ENCODE assay signal across 22 mouse cellular contexts in genomic region chr6:147675022-147675733, GRCm38 (mm10).
DNase-seq lines count a peak whose midpoint lies in the region; ATAC-seq lines count a peak whose summit lies in the region.
"Had no signal": no experiment of that assay in that cellular context is flagged by ENCODE, and none has a peak within 500 bp of the region (broad histone marks: within the 10 kb centered on the region; RNA-seq: fewer than 3 reads in every experiment).

No protein-coding gene starts in this region.

- DNase-seq in limb, embryonic 11.5 days (ENCODE audit: low spot score) = no peak
- no peak for DNase-seq in limb, embryonic 10.5 days (ENCODE audit: low spot score)
- DNase-seq in thymus, adult 18-20 months = no peak
- no peak for DNase-seq in cerebellum, adult 11-12 months
- DNase-seq: adrenal gland, adult 2 months; adrenal gland, postnatal 14 days; cerebellum, adult 11 months; cerebellum, adult 8-10 months; cerebellum, postnatal 10 days; gastrocnemius, postnatal 25 days; heart, postnatal 10 days; heart, postnatal 36 days had no signal

- H3K27me3 ChIP-seq in limb, embryonic 11.5 days (ENCODE audit: control insufficient read depth, insufficient read depth, low read length) = no peaks in the 10 kb centered on the region
- no peaks in the 10 kb centered on the region for H3K27me3 ChIP-seq in limb, embryonic 10.5 days (ENCODE audit: low read depth, poor library complexity, severe bottlenecking)
- H3K27me3 ChIP-seq in limb, embryonic 13.5 days = peaks cover 61% of the 10 kb centered on the region
- peaks cover 22% of the 10 kb centered on the region; the same call in 1 of the 2 replicates for H3K27me3 ChIP-seq in limb, embryonic 15.5 days
- H3K27me3 ChIP-seq: forebrain, embryonic 15.5 days; heart, embryonic 12.5 days; heart, embryonic 15.5 days; hindbrain, embryonic 13.5 days had no signal

- H3K4me3 ChIP-seq in limb, embryonic 11.5 days (ENCODE audit: low read depth, low read length) = no peak overlapping the region
- no peak overlapping the region for H3K4me3 ChIP-seq in limb, embryonic 10.5 days
- no peak overlapping the region for H3K4me3 ChIP-seq in limb, embryonic 13.5 days
- H3K4me3 ChIP-seq in limb, embryonic 15.5 days = no peak overlapping the region
- H3K4me3 ChIP-seq: forebrain, embryonic 10.5 days; forebrain, embryonic 15.5 days; heart, embryonic 12.5 days; heart, embryonic 15.5 days; hindbrain, embryonic 10.5 days; hindbrain, embryonic 13.5 days had no signal

- no peaks in the 10 kb centered on the region for H3K4me1 ChIP-seq in limb, embryonic 11.5 days (ENCODE audit: control insufficient read depth, insufficient read depth, low read length)
- no peaks in the 10 kb centered on the region for H3K4me1 ChIP-seq in limb, embryonic 10.5 days
- H3K4me1 ChIP-seq in limb, embryonic 13.5 days = peaks cover 5% of the 10 kb centered on the region; the same call in 1 of the 2 replicates
- H3K4me1 ChIP-seq in limb, embryonic 15.5 days = 0 out of 2 replicates have a peak, but pooled peaks cover 6% of the 10 kb centered on the region
- H3K4me1 ChIP-seq: forebrain, embryonic 10.5 days; forebrain, embryonic 15.5 days; heart, embryonic 12.5 days; heart, embryonic 15.5 days; hindbrain, embryonic 10.5 days; hindbrain, embryonic 13.5 days had no signal

- no peaks in the 10 kb centered on the region for H3K36me3 ChIP-seq in limb, embryonic 11.5 days (ENCODE audit: control insufficient read depth, insufficient read depth, low read length)
- H3K36me3 ChIP-seq in limb, embryonic 10.5 days = no peaks in the 10 kb centered on the region
- H3K36me3 ChIP-seq in limb, embryonic 13.5 days = no peaks in the 10 kb centered on the region
- H3K36me3 ChIP-seq in limb, embryonic 15.5 days = no peaks in the 10 kb centered on the region
- H3K36me3 ChIP-seq: forebrain, embryonic 10.5 days; forebrain, embryonic 15.5 days; heart, embryonic 12.5 days; heart, embryonic 15.5 days; hindbrain, embryonic 10.5 days; hindbrain, embryonic 13.5 days had no signal

- H3K4me2 ChIP-seq in limb, embryonic 11.5 days (ENCODE audit: low read depth, severe bottlenecking) = no peak overlapping the region
- H3K4me2 ChIP-seq in limb, embryonic 13.5 days (replicated peaks) = no peak overlapping the region
- H3K4me2 ChIP-seq in limb, embryonic 15.5 days = no peak overlapping the region
- H3K4me2 ChIP-seq: forebrain, embryonic 15.5 days; heart, embryonic 12.5 days; heart, embryonic 15.5 days; hindbrain, embryonic 13.5 days had no signal

- H3K9ac ChIP-seq in limb, embryonic 11.5 days (ENCODE audit: low read length) = no peak overlapping the region
- no peak overlapping the region for H3K9ac ChIP-seq in limb, embryonic 13.5 days
- no peak overlapping the region for H3K9ac ChIP-seq in limb, embryonic 15.5 days
- H3K9ac ChIP-seq: forebrain, embryonic 15.5 days; heart, embryonic 12.5 days; heart, embryonic 15.5 days; hindbrain, embryonic 13.5 days had no signal

- WGBS in limb, embryonic 11.5 days = 83% methylated on average over 7 of the region's 7 CpGs
- 93% methylated on average over 7 of the region's 7 CpGs for WGBS in limb, embryonic 10.5 days
- whole genome bisulfite sequencing in limb, embryonic 13.5 days = 52% methylated on average over 7 of the region's 7 CpGs
- 41% methylated on average over 7 of the region's 7 CpGs for WGBS in limb, embryonic 15.5 days

- peak; percentile 51; the same call in 1 of the 2 replicates for ATAC-seq in limb, embryonic 11.5 days (ENCODE audit: insufficient number of reproducible peaks, low FRiP score, low TSS enrichment, low read depth)
- peak; percentile 89 for ATAC-seq in limb, embryonic 13.5 days (ENCODE audit: low FRiP score, low read depth)
- 0 out of 2 replicates have a peak, but pooled peaks have one; percentile 48 for ATAC-seq in limb, embryonic 15.5 days (ENCODE audit: insufficient number of reproducible peaks, low FRiP score, low TSS enrichment, low read depth)
- ATAC-seq: CD4-positive, CD25-positive, alpha-beta regulatory T cell, adult 4 months; forebrain, embryonic 15.5 days; hindbrain, embryonic 16.5 days had no signal

- no peak overlapping the region for H3K27ac ChIP-seq in limb, embryonic 11.5 days (replicated peaks; ENCODE audit: low read depth, low read length)
- H3K27ac ChIP-seq in limb, embryonic 10.5 days = no peak overlapping the region
- no peak overlapping the region for H3K27ac ChIP-seq in limb, embryonic 13.5 days
- no peak overlapping the region for H3K27ac ChIP-seq in limb, embryonic 15.5 days
- H3K27ac ChIP-seq: forebrain, embryonic 10.5 days; forebrain, embryonic 15.5 days; heart, embryonic 15.5 days; hindbrain, embryonic 10.5 days; hindbrain, embryonic 13.5 days had no signal

- H3K9me3 ChIP-seq in limb, embryonic 11.5 days (ENCODE audit: control insufficient read depth, low read length) = no peaks in the 10 kb centered on the region
- H3K9me3 ChIP-seq in limb, embryonic 10.5 days (replicated peaks) = no peaks in the 10 kb centered on the region
- H3K9me3 ChIP-seq in limb, embryonic 13.5 days = no peaks in the 10 kb centered on the region
- H3K9me3 ChIP-seq in limb, embryonic 15.5 days = no peaks in the 10 kb centered on the region
- H3K9me3 ChIP-seq: forebrain, embryonic 10.5 days; forebrain, embryonic 15.5 days; heart, embryonic 12.5 days; heart, embryonic 15.5 days; hindbrain, embryonic 10.5 days; hindbrain, embryonic 13.5 days had no signal
